Mouse (Mus musculus) yolk sac, embryonic 10.5 days (tissue): ENCODE measurements at regions not wholly inside any gene's neighbourhood (a gene's known extent, or its start where the extent isn't known, plus 50 kb on each side); places are given as distances from the start of the nearest gene placed in this dataset.
"Not testable (repeated sequence)": the region's sequence is repeated elsewhere in the genome, so short reads cannot be mapped to it uniquely, and the experiment has no call there.

ENCODE experiments used
- DNase-seq: peaks from one replicate; pipeline ENCODE4 v3.0.0-alpha.2; 2017; ENCODE audit warnings: low spot score

DNA sequence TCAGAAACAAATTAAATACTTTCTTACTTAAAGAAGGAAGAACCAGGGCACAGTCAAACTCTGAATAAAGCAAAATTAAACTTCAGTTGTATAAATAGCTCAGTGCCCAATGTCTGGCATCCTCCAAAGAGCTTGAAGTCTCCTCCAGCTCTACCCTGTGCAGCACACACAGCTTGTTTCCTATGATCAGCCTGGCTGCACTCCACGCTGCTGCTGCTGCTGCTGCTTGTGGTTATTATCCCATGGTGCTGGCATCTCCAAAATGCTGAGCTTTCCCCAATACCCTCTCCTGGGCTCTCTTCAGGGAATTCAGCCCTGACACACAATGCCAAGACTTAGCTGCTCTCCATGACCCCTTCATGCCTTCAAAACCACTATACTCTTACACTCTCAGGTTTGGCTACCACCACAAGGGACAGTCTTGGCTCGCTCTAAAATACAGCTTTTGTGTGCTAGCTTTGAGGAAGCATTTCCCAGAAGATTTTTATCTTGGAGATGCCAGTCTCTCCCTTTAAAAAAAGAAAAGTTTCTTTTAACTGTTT lies 121.0 kb downstream of the Rab10 start:
- not testable (repeated sequence) for DNase-seq

DNA sequence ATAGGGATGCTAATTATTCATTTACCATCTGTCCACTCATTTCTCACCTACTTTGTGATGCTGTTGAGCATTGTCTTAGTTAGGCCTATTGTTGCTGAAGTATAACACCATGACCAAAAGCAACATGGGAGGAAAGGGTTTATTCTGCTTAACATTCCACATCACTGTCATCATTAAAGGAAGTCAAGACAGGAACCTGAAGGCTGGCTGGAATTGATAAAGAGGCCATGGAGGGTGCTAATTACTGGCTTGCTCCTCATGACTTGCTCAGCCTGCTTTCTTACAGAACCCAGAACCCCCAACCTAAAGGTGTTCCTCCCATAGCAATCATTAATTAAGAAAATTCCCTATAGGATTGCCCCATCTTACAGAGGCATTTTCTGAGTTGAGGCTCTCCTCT lies 121.6 kb downstream of the Rab10 start:
- no peak for DNase-seq

DNA sequence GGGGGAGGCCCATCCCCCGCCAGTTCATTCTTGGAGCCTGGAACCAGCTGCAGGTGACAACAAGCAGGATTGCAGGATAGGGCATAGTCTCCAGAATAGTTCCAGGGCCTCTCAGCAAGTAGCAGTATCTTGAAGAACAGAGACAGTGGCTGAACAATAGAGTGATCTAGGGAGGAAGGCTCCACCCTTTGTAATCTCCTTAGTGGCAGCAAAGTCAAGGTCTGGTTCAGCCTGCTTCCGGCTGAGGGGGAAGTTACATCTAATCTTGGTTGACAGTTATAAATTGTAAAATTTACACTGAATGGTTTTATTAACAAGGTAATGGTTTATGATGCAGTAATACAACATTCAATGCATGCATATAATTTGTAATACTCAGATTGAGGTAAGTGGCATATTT lies 136.4 kb downstream of the Rab10 start:
- DNase-seq: no peak

DNA sequence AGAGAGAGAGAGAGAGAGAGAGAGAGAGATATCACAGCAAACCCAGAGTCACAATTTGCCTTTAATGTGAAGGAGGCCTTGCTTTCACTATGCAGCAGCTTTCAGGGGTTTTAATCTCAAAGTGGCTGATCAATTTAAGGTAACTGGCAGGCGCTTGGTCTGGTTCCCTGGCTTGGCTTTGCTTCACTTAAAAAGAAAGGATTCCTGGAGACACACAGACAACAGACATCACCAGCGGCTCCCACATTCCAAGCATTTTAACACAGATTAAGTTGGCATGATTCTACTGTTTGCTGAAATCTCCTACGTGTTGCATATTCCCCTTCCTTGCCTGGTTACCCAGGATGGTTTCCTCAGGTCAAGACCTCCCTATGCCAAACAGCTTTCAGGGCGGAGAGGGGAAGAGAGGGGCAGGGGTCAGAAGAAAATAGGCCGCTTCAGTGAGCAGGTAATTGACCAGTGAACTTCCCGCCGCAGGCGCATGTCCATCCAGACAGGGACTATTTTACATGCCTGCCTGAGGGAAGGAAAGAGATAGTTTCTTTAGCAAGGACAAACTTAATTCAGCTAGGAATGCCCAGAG lies 140.0 kb downstream of the Rab10 start:
- DNase-seq: not testable (repeated sequence)

DNA sequence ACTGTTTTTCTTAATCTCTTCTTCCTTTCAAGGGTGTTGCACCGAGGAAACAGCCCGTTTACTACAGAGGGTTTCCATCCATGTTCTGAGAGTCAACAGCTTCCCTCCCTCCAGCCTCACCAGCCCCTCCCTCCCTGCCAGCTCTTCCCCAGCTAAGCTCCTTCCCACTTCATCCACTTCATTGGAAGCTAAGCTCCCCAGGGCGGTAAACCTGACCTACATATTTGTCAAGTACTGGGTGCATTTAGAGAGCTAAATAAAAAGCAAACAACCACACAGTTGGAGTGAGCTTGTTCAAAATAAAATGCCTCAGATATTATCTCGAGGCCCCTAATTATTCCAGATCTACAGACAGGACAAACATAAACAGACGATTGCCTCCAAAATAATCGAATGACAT lies 148.1 kb downstream of the Rab10 start:
- not testable (repeated sequence) for DNase-seq

DNA sequence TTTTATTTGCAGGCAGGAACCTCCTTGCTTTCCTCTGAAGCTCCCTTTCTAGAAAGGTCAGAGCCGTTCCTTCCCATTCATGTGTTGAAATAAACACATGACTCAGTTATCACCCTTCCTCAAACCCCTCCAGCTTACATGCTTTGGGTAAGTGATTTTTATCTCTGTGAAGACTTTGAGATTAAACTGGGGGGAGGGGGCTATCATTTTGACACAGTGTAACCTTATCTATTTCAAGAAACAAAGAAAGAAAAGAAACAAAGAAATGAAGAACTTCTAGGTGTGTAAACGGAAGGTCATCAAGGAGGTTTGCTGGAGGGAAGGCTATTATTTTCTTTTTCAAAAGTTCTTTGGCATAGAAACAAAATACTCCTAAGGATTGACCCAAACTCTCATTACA lies 151.0 kb downstream of the Rab10 start:
- DNase-seq: not testable (repeated sequence)

DNA sequence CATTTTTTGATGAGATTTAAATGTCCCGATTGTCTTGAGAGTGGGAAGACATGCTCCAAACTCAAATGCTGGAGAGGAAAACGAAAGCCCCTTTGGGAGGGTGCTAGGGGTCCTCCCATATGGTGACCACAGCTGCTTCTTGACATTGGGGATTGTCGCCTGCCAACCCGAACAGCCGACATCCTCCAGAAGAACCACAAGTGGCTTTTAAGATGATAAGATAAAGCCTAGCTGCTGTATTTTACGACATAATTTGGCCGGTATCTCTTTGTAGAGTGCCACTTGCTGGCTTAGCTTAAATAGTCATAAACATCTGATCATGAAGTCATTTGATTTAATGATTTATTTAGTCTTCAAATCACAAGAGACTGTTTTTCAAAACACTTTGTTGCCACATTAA lies 156.1 kb downstream of the Rab10 start:
- DNase-seq: not testable (repeated sequence)

DNA sequence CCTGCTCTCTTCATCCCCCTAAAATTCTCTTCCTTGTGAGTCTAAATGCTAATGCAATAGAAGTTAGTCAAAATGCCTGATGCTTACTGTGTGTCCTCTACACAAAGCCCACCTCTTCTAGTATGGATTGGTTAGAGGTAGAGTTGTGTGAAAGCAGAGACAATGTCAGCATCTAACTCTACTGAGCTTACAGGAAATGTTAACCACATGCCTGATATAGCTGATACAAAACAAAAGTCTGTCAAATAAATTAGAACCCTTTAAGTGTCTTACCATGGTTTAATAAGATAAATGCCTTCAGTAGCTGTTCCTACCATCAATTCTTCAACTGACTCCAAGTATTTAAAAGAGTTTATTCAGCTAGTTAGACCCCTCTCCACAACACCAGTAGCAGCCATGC lies 177.2 kb downstream of the Rab10 start:
- DNase-seq: not testable (repeated sequence)

DNA sequence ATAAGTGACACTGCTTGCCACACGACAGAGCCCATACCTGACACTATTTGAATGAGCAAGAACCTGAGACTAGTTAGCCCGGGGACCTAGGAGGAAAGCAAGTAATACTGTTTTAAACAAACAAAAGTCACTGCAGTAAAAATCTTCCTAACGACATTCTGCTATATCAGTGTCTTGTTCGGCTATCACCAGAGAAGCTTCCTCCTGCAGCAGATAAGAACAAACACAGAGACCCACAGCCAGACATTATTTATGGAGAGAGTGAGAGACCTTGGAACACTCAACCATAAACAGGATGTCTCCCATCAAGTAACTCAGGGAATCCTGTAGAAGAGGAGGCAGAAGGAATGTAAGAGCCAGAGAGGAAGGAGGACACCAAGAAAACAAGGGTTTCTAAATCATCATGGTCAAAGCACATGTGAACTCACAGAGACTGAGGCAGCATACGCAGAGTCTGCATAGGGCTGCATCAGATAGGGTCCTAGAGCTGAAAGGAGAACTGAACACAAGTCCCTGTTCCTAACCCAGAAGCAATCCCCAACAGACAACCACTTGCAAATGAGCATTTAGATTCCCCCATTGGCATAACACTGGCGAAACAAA lies 178.5 kb downstream of the Rab10 start:
- DNase-seq: not testable (repeated sequence)

DNA sequence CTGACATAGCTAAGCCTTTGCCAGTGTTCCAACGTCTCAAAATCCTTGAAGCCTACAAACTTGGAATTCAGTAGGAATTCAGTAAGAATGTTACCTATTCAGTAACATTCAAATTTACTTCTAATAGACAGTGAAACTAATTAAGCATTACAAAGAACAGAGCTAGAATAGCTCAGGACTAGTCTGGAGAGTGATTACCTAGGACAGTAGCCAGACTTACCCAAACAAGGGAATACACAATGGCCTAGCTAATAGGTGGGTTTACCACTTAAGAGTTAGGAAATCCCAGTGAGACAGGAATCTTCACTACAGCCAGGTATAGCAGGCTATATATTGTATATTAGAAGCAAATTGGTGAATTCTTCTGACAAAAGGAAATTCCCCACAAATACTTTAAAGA lies 182.4 kb downstream of the Rab10 start:
- not testable (repeated sequence) for DNase-seq

DNA sequence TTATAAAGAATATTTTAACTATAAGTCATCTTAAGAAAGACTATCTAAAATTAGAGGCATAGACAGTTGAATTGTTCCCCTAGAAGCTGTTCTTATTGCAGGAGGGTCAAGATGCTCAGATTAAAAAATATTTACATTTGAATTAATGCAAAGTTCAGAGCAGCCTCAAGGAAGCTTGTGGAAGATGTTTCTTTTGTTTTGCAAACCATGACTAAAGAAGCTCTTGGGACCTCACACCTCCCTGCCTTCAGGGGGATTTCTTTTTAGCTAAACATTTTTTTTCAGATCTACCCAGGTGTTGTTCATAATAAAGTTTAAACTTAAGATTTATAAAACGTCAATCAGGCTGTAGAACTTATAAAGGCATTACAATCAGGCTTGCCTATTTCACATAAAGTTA lies 185.7 kb downstream of the Rab10 start:
- DNase-seq: no peak

DNA sequence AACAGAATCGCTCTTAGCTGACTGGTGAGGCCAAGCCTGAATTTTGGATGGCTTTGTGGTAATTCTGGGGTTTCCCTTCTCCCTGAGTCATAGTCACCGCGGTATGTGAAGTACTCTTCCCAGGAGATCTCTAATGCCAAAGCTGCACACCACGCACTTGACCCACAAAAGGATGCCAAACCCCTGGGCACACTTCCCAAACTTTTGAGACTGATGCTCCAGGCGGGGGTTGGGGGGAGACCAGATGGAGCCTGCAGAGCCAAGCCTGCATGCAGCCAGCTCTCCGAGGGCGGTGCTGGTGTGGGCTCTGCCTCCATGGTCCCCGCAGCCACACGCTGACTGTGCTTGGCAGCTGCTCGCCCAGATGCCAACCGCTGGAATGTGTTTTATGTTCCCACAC lies 199.2 kb downstream of the Rab10 start:
- not testable (repeated sequence) for DNase-seq

DNA sequence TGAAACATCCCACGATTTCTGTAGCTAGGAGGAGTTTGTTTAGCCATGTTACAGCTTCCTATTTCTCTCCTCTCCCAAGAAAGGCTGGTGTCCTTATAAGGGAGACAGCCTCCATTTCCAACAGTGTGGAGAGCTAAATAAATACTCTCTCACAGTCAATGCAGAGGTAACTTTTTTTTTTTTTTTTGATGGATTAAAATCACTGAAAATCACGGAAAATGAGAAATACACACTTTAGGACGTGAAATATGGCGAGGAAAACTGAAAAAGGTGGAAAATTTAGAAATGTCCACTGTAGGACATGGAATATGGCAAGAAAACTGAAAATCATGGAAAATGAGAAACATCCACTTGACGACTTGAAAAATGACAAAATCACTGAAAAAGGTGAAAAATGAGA lies 200.1 kb downstream of the Rab10 start:
- peak; percentile 8 for DNase-seq

DNA sequence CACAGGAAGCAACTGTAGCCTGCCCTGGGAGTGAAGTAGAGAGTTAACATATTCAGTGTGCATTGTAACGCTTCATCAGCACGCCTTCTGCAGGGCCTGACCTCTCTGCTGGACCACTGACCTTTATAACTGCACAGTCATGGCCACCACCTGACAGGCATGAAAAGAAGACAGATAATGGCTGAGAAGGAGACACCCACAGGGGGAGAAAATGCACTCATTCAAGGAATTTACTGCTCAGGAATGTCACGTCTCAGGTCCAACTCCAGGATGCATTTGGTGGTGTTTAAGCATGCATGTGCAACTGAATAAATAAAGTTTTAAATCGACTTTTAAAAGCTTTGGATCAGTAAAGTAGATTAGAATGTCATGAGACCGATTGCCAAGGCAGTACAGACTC lies 207.8 kb downstream of the Rab10 start:
- not testable (repeated sequence) for DNase-seq

DNA sequence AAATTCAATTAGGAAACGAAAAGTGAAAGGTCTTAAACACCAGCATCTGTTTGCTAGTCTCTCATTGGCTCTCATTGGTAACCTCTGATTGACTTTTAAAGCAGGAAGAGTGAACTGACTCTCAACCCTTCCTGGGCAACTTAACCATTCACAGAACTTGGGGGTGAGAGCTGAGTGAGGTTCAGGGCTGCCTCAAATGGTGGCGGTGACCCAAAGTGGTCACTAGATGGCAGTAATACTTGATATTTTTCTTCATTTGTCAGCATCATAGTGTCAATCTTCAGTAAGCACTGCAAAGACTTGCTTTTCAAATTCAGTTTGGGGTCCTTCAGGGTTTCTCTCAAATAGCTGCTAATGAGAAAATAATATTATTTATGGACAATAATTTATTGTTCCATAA lies 211.6 kb downstream of the Rab10 start:
- DNase-seq: not testable (repeated sequence)

DNA sequence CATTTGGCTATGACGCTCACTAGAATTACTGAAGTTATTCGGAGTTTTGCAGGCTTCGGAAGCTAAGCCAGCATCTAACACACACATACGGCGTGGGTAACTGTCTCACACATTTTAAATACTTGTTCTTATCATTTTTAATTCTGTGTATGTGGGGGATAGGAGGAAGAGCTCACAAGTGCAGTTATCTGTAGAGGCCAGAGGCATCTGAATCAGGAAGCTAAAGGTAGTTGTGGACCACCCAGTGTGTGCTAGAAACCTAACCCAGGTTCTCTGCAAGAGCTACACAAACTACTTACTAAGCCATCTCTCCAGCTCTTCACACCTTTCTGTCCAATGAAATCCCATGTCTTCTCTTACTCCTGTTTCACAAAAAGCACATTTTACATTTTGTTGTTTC lies 215.3 kb downstream of the Rab10 start:
- no peak for DNase-seq

DNA sequence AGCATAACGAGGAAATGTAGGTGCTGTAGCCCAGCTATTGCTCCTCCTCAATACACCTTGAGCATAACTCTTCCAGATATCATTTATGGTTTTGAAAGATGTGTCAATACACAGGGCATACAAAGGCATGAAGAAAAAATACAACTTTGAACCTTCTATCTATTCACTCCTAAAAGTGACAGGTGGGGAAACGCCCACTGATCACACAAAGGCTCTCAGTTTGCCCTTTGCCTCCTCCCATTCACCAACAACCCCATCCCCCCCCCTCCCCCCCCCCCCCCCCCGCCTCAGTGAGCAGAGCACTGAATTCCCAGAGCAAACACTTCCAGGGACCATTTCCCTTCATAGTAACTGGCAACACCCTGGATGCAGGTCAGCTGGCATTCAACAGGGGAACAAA lies 216.8 kb downstream of the Rab10 start:
- not testable (repeated sequence) for DNase-seq

DNA sequence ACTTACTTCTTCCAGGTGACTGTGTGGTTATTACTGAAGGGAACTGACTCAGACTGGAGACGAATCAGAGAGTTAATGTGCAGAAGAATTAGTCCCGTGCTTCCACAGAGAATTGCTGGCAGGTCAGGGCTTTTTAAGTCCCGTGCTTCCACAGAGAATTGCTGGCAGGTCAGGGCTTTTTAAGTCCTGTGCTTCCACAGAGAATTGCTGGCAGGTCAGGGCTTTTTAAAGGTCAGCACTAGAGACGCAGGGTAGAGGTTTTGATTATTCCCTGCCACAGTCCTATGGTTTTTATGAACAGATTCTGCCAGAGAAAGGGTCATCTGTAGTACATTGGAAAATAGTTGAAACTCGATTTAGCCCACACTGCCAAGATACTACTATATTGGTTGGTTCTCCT lies 260.2 kb downstream of the Rab10 start:
- DNase-seq: not testable (repeated sequence)

DNA sequence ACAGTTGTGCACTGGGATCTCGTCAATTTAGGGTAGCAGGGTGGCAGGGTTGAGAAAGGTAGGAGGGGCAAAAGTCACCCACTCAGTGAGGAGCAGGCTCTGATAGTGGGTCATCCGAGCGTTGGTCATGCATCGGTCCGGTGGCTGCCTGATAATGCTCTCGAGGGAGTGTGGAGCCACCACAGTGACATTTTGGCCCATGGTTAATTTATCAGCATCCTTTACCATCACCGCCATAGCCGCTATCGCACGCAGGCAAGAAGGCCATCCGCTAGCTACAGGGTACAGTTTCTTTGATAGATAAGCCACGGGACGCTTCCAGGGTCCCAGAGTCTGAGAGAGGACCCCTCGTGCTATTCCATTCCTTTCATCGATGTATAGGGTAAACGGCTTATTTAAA lies 291.3 kb downstream of the Rab10 start:
- DNase-seq: not testable (repeated sequence)

DNA sequence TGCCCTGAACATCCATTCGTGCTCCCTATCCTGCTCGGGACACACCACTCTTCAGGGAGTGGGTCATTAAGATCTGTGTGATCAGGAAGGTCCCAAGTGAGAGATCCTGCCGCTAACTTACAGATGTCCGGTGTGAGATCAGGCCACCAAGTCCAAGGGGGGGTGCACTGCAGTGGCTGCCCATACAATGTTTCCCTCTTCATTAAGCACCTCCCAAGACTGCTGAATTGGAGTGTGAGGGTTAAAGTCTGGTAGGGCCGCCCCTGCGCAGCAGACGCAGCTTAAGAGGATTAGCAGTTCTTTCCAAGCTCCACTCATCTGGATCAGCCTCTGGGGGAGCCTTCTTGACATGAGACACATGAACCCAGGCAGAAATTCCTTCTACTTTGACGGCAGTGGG lies 293.0 kb downstream of the Rab10 start:
- not testable (repeated sequence) for DNase-seq
